Mouse (Mus musculus): ENCODE results near the gene Rad9a.

Rad9a gene

DNA sequence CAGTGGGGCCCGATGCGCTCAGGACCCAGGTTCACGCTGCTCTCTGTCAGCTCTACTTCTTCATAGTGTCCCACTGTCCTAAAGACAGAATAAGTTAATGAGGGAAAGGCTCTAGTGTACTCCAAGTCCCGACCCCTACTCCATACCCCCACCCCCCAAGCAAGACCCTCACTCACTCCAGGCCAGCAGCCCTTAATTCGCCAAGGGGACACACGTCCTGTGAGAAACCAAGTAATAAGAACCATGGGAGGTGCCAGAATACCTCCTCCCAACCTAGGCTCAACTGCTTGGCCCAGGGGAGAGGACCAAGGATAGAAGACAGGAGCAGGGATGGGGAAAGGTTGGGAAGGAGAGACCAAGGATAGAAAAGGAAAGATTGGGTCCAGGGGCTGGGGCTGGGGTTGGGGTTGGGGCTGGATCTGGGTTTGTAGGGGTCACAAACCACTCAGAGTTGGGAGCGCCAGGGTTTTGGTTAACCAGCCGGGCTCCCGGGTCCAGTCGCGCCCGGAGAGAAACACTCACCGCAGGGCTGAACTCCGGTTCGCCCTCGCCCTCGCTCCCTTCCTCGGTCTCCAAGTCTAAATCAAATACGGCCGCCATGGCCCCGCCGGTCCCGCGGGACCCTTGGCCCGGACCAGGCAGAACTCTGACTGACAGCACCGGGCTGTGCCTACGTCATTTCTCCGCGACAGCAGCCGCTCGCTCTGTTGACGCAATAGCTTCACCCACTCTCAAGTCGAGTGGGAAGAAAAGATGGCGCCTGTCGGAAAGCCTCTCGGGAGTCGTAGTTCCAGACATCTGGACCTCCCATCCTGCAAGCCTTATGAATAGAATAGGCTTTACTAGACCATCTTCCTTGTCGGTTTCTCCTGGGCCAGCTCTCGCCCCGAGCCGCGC, 38.6 kb downstream of the Rad9a start, which contains the start of gene Rps6kb2:
Gene Rps6kb2 (minus strand): TSS at position 709 of the 897 bp plus-strand sequence.
- DNase-seq = peak; percentile 99

DNA sequence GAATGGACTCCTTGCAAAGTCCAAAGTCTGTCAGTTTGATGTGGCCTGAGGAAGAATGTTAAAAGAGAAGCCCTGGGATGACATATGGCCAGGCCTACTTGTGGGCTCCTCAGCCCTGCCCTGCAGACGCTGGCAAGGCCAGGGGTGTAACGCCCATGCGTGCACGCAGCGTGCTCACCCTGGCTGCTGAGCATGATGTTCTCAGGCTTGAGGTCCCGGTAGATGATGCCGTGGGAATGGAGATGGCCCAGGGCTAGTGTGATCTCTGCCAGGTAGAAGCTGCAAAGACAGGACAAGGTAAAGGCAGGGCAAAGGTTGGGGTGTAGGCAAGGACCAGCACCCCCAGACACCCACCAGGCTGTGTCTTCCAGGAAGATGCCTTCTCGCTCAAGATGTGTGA, 42.4 kb downstream of the Rad9a start:
- no peak for DNase-seq

DNA sequence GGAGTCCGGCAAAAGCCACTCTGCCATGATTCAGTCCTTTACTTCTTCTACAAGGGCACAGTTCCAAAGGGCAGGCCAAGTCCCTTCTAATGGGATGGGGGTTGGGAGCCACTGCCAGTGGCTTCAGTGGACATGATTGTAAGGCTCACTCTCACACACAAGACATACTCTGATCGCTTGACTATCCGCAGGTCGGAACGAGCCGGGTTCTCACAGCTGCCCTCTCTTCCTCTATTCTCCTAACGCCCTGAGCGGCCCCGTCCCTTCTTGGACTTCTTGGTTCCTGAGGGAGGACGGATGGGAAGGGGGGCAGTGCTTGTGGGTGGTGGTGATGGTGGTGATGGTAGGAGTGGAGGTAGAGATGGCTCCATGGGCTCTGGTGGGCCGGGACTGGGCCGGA, 44.7 kb downstream of the Rad9a start:
- DNase-seq = no peak

DNA sequence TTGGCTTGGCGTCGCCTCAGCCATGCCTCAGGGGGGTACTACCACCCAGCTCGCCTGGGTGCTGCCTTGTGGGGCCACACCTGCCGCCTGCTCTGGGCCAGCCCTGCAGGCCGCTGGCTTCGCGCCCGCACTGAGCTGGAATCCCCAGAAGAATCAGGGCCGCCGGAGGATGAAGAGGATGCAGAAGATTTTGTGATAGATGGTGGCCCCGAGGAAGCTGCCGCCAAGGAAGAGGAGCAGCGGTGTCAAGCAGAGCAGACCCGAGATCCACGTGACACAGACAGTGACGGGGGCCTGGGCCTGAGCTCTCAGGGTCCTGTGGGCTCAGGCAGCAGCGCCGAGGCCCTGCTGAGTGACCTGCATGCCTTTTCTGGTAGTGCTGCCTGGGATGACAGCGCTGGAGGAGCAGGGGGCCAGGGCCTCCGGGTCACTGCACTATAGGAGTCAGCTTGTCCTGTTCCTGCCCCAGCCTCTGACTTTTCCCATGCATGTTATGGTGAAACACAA, 45.3 kb downstream of the Rad9a start:
- no peak for DNase-seq

DNA sequence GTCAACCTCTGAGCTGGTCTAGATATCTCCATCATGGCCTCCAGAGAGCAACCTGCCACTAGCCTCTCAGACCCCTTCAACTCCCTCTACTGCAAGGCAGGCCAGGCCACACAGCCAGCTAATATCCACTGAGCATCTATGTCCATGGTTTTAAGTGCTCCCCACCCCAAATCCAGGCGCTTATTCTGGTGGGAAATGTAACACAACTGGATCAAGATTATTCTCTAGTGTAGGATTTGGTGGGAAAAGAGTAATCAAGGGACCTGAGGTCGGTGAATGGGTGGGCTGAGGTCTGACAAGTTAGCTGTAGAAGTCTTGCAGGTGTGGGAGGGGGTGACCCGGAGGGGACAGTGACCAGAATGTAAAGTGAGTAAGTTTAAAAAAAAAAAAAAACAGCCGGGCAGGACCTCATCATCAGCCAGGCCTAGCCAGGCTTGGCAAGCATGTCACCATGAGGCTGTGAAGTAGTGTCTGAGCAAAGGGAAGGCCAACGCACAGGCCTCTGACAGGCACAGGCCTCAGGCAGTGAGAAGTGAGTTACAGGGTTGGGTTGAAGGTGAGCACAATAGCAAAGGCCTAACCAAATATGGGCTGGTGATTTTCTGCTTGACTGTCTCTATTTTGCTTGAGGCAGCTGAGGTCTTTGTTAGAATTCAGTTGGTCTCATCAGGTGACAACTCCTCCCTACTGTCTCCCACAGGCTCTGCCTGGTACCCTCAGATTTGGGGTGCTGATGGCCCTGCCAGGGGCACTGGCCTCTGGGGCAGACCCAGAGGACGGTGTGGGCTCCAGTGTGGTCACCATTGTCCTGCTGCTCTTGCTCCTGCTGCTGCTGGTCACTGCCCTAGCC, 46.0 kb downstream of the Rad9a start:
- no peak for DNase-seq

DNA sequence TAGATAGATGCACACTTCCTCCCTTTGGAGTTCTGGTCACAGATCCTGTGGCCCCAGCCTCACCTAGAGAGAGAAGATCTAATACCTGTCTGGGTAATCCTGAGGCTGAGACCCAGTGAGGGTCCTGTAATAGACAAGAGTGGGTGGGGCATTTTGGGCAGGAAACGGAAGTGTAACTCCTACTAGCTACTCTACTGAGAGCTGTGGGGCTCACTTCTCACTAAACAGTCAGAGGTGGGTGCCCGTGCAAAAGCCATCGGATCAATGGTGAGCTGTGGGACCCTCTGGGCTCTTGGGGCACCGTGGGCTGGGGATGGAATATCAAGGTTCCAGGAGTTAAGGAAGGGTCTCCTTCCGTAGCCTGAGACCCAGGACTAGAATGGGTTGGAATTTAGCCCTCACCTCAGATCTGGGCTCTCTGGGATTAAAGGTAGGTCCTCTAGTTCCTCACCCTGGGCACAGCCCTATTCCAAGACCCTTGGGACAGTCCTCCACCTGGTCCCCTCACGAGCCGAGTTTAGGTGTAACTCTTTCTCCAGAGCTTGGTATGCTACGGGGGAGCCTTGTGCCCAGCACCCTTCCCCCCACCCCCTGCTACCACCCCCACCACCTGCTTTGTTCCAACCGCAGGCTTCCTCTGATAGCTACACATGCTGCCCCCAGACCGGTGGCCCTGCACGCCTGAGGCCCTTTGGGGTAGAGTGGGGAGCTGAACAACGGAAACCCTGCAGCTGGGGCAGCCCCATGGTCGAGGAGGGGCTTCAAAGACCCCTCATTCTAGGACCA, 46.8 kb downstream of the Rad9a start:
- DNase-seq = no peak

DNA sequence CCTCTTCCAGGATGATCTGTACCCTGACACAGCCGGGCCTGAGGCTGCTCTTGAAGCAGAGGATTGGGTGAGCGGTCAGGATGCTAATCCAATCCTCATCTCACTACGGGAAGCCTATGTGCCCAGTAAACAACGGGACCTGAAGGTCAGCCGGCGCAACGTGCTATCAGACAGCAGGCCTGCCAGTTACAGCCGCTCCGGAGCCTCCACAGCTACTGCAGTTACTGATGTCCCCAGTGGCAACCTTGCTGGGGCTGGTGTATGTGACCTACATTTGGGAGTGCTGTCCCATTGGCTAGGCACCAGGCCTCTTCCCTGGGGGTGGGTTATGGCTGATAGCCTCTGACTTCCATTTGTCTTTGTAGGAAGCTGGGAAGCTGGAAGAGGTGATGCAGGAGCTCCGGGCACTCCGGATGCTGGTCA, 48.2 kb downstream of the Rad9a start, which contains the start of gene Ptprcap:
Gene Ptprcap (plus strand): TSS at position 373 of the 423 bp plus-strand sequence.
- no peak for DNase-seq

DNA sequence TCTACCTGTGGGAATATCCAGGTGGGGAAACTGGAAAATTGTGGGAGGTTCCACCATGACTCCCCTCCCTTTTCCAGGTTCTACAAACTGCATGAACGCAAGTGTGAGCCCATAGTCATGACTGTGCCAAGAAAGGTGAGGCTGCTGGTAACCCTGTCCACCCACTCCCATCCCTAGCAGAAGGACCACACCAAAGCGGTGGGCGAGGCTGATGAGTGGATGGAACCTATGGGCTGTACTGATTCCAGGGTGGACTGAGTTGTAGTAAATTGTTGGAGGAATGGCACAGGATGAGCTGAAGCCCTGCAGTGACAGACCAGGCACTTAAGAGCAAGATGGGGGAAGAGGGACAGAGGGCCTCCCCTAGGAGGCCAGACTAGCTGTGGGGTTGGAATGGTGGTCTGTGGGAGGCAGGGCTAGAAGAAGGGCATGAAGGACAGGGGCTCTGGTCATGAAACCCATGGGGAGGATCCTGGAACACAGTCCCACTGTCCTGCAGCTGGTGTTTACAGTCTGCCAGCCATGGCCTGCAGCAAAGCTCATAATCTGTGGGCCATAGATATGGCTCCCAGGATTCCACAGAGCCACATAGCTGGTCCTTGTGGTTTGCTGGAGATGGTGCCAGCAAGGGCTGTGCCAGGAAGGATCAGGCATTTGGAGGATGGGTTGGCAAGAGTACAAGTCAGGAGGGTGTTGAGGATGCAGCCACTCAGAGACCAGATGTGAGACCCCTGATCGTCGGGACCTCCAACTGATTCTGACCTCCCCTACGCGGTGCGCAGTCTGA, 48.8 kb downstream of the Rad9a start:
- DNase-seq = no peak

DNA sequence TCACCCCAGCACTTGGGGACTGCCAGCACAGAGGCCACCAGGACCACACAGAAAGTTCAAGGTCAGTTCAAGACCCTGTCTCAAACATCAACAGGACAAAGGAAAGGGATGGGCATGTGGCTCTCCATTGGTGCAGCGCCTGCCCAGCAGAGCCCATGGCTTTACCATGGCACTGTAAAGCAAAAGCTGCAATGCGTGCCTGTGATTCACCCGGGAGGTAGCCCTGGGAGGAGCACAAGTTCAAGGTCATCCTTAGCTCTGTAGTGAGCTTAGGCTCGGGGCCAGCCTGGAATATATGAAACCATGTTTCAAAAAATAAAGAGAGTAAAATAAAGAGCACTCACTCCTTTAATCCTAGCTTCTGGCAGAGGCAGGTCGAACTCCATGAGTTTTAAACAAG, 49.6 kb downstream of the Rad9a start:
- no peak for DNase-seq

DNA sequence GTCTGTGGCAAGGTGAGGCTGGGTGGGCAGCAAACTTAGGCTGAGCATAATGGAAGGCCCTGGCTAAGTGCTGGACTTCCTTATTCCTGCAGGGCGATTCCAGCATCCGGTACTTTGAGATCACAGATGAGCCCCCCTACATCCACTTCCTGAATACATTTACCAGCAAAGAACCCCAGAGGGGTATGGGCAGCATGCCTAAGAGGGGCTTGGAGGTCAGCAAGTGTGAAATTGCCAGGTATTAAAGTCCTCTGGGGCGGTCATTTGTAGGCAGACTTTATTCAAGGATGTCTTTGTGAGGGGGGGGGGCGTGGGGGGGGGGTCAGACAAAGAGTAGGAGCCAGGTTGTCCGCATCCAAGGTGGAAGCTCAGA, 50.0 kb downstream of the Rad9a start:
- no peak for DNase-seq

DNA sequence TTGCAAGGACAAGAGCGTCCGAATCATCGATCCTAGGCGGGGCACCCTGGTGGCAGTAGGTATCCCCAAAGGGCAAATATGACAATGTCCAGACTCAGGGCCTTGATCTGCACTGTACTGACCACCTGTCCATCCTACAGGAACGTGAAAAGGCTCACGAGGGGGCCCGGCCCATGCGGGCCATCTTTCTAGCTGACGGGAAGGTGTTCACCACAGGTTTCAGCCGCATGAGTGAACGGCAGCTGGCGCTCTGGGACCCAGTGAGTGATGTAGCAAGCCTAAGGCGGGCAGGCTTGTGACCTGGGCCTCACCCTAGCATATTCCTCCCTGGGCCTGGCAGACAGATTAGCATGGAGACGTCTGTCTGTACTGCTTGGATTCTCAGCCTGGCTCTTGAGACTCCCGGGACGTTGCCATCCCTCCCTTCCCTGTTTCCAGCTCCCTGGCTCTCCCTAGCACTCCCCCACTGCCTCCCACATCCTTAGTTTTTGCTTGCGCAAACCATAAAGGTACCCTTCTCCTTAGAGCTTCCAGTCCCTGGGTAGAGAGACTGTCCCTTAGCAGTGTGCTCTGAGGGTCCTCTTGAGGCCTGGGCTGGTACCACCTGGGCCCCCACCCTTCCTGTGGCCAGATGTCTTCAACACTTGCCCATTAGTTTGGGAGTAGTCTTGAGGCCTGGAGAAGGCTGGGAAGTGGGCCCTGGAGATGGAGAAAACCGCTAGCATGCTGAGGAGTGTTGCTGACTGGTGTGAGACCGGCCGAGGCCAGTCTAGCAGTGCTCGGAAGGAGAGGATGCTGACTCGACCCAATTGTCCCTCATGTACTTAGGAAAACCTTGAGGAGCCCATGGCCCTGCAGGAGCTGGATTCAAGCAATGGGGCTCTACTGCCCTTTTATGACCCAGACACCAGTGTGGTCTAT, 50.6 kb downstream of the Rad9a start:
- DNase-seq = no peak

DNA sequence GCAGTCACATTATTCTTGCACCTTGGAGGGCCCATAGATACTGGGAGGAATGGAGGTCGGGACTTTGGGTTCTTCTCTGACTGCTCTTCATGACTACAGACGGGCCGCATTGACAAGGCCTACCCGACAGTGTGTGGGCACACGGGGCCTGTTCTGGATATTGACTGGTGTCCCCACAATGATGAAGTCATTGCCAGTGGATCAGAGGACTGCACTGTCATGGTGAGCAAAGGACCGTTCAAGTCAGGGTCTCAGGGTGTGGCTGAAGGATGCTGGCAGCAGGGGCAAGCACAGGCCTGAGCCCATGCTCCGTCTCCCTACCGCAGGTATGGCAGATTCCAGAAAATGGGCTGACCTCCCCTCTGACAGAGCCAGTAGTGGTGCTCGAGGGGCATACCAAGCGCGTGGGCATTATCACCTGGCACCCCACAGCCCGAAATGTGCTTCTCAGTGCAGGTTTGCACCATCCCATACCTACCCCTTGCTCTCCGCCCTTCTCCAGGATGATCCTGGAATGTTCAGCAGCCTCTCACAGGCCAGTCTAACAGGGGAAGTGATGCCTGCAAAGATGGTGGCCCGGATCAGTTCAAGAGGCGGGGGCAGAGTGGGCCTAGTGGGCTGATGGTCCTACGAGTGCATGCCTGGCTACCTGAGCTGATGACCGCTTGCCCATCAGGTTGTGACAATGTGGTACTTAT, 51.5 kb downstream of the Rad9a start:
- DNase-seq = no peak

DNA sequence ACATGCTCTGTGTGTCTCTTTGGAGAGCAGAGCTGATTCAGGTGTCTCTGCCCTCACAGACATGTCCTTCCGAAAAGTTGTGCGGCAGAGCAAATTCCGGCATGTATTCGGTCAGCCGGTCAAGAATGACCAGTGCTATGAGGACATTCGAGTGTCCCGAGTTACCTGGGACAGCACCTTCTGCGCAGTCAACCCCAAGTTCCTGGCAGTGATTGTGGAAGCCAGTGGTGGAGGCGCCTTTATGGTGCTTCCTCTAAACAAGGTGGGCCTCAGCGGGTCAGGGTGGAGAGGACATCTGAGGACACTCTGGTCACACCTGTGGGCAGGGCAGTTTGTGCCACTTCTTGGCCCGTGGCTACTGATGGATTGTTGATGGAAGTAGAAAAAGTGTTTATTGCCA, 52.2 kb downstream of the Rad9a start:
- DNase-seq = no peak

DNA sequence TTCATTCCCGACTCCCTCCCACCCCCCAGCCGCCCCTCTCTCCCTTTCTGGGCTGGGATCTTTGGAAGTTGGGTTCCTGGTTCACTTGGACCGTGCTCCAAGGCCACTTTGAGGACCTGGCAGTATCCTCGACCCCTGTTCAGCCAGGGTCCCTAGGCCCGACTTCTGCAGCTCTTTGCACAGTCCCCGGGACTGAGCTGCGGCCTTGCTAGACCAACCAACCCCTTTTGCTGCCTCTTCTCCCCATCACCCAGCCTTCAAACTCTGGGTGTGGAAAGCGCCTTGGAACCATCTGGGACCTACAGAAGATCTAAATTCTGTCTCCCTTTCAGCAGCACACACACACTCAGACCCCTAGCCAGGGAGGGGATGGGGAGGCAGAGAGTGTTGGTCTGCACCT, 52.6 kb downstream of the Rad9a start:
- no peak for DNase-seq

DNA sequence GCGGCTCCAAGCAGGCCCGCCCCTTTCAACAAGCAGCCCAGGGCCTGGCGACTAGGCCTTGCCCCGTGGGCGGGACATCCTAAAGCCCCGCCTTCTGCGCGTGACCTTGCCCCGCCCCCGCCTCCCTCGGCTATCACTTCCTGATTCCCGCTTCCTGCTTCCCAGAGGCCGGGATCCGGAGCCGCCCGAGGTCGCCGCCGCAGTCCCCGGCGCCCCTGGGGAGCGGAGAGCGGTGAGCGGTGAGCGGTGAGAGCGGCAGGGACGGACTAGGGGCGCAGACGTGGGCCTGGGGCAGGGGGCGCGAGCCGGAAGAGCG, 53.0 kb downstream of the Rad9a start, which contains the start of gene Coro1b:
Gene Coro1b (plus strand): TSS at position 129 of the 316 bp plus-strand sequence.
- peak; percentile 99 for DNase-seq

DNA sequence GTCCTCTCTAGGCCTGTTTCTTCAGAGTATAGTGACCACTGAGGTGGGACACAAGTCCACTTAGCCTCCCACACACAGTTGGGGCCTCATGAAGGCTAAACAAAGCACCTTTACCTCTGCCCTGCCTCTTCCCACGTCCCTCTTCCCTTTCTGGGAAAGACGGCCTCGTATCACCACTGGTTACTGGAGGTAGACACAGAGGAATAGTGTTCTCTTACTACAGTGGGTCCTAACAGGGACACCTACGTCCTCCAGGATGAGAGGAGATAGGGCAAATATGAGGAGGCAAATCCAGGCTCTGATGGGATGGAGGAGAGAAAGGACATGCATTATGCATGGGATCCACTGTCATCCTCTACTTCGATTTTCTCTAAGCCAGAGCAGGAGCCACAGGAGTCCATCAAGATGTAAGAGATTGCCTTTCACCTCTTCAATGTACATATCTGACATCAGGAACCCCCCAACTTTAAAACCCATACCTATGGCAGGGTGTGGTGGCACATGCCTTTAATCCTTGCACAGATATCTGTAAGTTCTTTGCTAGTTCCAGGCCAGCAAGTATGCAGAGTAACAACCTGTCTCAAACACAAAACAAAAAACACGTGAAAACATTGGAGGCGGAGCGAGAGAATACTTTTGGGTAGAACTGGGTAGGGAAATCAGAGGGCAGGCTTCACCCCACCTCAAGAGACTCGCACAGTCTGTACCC, 53.5 kb downstream of the Rad9a start:
- no peak for DNase-seq

DNA sequence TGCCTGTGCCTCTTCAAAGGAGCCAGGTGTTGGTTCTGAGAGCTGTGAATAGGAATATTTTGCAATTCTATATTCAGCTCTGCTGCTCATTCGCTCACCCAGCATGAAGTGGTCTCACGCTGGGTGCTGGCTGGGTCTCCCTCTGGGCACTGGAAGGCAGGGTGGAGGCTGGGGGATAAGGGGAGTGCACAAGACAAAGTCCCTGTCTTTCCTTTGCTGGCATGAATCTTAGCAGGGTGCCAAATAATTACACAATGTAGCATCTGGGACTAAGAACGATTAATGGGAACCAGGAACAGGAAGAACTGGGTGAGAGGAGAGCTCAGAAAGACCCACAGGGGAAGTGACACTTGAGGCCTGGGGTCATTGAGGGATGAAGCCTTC, 54.4 kb downstream of the Rad9a start:
- no peak for DNase-seq

DNA sequence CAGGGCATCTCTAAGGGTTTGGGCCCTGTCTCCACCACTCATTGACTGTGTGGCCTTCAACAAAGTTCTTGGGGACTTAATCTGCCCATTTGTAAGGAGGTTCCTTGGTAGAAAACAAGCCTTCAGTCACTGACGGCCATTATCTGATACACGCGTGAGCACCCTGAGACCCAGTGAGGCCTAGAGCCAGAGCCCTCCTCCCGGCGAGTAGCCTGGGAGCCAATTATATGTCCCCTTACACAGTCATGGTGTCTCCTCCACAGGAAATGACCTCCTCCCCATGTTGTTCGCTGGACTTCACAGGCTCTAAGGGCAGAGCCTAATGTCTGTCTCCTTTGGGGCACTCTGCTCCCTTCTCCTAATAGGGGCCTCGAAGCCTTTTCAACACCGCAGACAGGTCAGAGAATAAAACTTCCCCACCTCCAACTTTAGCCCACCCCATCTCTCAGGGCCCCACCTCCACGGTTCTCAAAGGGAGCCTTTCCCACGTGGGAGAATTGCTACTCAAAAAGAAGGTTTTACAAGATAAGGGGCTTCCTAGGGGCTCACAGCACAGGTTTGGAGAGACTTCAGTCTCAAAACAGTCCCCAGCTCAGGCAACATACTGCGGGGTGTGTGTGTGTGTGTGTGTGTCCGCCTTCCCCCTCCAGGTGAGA, 55.0 kb downstream of the Rad9a start:
- no peak for DNase-seq

DNA sequence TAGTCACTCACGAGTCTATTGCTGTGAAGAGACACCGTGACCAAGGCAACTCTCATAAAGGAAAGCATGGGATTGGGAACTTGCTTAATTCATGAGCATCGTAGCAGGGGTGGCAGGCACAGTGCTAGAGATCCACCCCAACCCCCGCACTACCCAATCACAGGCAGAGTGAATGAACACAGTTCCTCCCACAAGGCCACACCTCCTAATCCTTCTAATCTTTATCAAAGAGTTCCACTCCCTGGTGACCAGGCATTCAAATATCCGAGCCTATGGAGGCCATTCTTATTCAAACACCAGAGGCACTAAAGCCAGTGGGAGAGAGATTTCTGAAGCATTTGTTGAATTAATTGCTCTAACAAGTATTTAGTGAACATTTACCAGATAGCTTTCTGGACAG, 55.5 kb downstream of the Rad9a start:
- no peak for DNase-seq

Data from kidney, postnatal 10 days (tissue).